Mouse (Mus musculus) central nervous system, embryonic 18 days (tissue): ENCODE data around the gene 4921509C19Rik. TPM values are rescaled to one million over a fixed set of nuclear protein-coding genes. Genes with fewer than 3 reads are reported as not detected.

Experiments used
- polyA plus RNA-seq: library from polyadenylated mRNA; depleted of rRNA; stranded (reverse); fragments of >200 nt; gene quantifications from 2 replicates; pipeline ENCODE4 v1.2.3, GENCODE M21; 2012; rRNA removed

4921509C19Rik gene
- polyA plus RNA-seq = not detected in 2 replicates

DNA sequence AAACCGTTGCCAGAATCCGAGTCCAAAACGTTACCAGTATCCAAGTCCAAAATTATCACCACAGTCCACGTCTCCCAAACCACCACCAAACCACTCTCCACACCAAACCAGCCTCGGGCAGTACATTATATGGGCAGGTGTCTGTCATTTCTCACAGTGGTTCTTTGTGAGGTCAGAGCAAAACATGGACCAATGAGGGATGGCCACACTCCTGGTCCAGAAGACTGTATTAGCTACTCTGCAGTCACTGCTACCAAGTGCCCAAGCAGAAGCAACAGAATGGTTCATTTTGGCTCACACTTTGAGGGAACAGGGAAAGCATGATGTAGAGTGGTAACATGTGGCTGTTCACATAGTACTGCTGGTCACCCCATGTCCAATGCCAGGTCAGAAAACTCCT is at the start of gene 4921509C19Rik:
4921509C19Rik (minus strand) TSS at position 101 of the 400 bp plus-strand sequence.

DNA sequence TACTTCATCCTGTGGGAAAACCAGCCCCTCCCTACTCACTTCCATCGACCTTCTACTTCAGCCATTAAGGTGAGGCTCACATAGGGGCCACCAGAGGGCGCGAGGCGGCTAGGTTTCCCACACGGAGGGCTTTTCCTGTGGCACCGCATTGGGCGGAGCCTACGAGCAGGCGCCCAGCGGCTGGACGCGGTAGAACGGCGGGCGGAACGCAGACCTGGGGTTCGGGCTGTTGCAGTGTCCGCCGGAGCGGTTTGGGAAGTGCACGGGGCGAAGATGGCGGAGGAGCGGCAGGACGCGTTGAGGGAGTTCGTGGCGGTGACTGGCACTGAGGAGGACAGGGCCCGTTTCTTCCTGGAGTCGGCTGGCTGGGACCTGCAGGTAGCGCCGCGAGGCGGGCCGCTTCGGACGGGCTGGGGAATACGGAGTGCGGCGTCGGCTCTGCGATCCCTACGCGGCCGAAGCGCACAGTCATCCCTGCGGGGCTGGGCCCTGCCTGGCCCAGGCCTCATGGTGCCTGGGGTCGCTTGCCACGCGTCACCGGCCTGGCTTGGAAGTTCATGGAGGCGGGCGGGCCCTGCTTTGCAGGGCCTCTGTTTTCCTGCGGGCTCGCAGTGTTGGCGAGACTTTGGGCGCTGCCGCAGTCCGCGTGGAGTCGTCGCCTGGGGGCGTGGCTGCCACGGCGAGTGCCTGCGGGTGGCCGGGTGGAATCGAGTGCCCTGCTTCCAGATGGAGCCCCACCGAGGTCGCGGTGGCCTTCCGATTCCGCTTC is 18.3 kb upstream of the 4921509C19Rik start, which contains the start of gene Nsfl1c:
Nsfl1c (plus strand) TSS at position 148 of the 769 bp plus-strand sequence.

Other genes with a start within 250 kb of the 4921509C19Rik start
- 199 and 200 TPM in 2 replicates for gene Nsfl1c, start 18.0 kb upstream of the 4921509C19Rik start, polyA plus RNA-seq
- gene Fkbp1a, start 66.3 kb upstream of the 4921509C19Rik start, polyA plus RNA-seq = 226 TPM in 2 replicates
- gene Sdcbp2, start 96.5 kb upstream of the 4921509C19Rik start, polyA plus RNA-seq = 1.3 and 3.0 TPM in 2 replicates
- 23.1 and 26.1 TPM in 2 replicates for gene Snph, start 156.4 kb upstream of the 4921509C19Rik start, polyA plus RNA-seq
- gene Rad21l, start 192.4 kb upstream of the 4921509C19Rik start, polyA plus RNA-seq = 0.23 and 0.37 TPM in 2 replicates
- gene Tmem74b, start 225.9 kb upstream of the 4921509C19Rik start, polyA plus RNA-seq = 26.3 and 26.6 TPM in 2 replicates